Mouse (Mus musculus) midbrain, embryonic 14.5 days (tissue): Measurements from ENCODE around the gene Agpat2. TPM values are rescaled to one million over a fixed set of nuclear protein-coding genes. Genes with fewer than 3 reads are reported as not detected.

Source experiments
- ATAC-seq: fragments of 200-750 bp; cut with Nextera tagmentation; 2 replicates; pipeline ENCODE4 v1.8.0; 2017; ENCODE audit warnings: moderate number of reproducible peaks, moderate library complexity; ENCODE audit not compliant: low FRiP score, low TSS enrichment
- DNase-seq: peaks from one replicate; pipeline ENCODE4 v3.0.0-alpha.2; 2015
- H3K27ac ChIP-seq: fragments of 300-500 bp; sonication (generic); replicated peaks from 2 replicates; pipeline ENCODE4 v1.5.1; 2014; ENCODE audit warnings: mild to moderate bottlenecking, low read depth, low read length, moderate library complexity
- H3K27me3 ChIP-seq: fragments of 300-500 bp; sonication (generic); 2 replicates; pipeline ENCODE4 v1.6.1; 2014; ENCODE audit warnings: low read length, control low read depth, mixed read lengths; ENCODE audit not compliant: control insufficient read depth, insufficient read depth
- H3K36me3 ChIP-seq: fragments of 300-500 bp; sonication (generic); 2 replicates; pipeline ENCODE4 v1.6.1; 2014; ENCODE audit warnings: low read length, control low read depth; ENCODE audit not compliant: control insufficient read depth, insufficient read depth
- H3K4me1 ChIP-seq: fragments of 300-500 bp; sonication (generic); 2 replicates; pipeline ENCODE4 v1.6.1; 2014; ENCODE audit warnings: mild to moderate bottlenecking, antibody characterized with exemption, low read length, control low read depth; ENCODE audit not compliant: control insufficient read depth, insufficient read depth
- H3K4me2 ChIP-seq: fragments of 300-500 bp; sonication (generic); 2 replicates; pipeline ENCODE4 v1.6.1; 2014; ENCODE audit warnings: mild to moderate bottlenecking, low read length, moderate library complexity
- H3K4me3 ChIP-seq: fragments of 300-500 bp; sonication (generic); replicated peaks from 2 replicates; pipeline ENCODE4 v1.5.1; 2014; ENCODE audit warnings: low read depth, low read length
- H3K9ac ChIP-seq: fragments of 300-500 bp; sonication (generic); replicated peaks from 2 replicates; pipeline ENCODE4 v1.6.1; 2014; ENCODE audit warnings: mild to moderate bottlenecking, low read length, moderate library complexity
- H3K9me3 ChIP-seq: fragments of 300-500 bp; sonication (generic); 2 replicates; pipeline ENCODE4 v1.6.1; 2016; ENCODE audit warnings: low read length, control low read depth, mixed read lengths; ENCODE audit not compliant: control insufficient read depth
- WGBS: fragments of 180-500 bp; shearing (Covaris S2); extraction: QIAGEN DNeasy Blood & Tissue Kit; methylation state at CpG from one replicate; pipeline ENCODE4 v1.1.7; 2014; 5-methylcytosine and 5-hydroxymethylcytosine counted together
- polyA plus RNA-seq: library from polyadenylated mRNA; unstranded; fragments of >200 nt; fragmentation: Nextera tagmentation; extraction: Ambion mirVana; gene quantifications from 2 replicates; pipeline ENCODE4 v1.2.1, GENCODE M21; 2014

Gene Agpat2
- polyA plus RNA-seq, 1 experiment from 2014 or later, result 3.8 TPM

GRCm38 (mm10) chr2:26595725-26596435 lies 8.3 kb downstream of the Agpat2 start:
- Histone ChIP-seq H3K9ac (no peak overlapping the region), H3K4me1 (no peaks in the 10 kb centered on the region), H3K4me3 (no peak overlapping the region), H3K4me2 (no peak overlapping the region), H3K27me3 (no peaks in the 10 kb centered on the region), H3K27ac (no peak overlapping the region), H3K36me3 (no peaks in the 10 kb centered on the region), H3K9me3 (no peaks in the 10 kb centered on the region)
- DNase-seq, result no peak
- no peak for ATAC-seq
- 85% methylated on average over 11 of the region's 11 CpGs for WGBS

DNA sequence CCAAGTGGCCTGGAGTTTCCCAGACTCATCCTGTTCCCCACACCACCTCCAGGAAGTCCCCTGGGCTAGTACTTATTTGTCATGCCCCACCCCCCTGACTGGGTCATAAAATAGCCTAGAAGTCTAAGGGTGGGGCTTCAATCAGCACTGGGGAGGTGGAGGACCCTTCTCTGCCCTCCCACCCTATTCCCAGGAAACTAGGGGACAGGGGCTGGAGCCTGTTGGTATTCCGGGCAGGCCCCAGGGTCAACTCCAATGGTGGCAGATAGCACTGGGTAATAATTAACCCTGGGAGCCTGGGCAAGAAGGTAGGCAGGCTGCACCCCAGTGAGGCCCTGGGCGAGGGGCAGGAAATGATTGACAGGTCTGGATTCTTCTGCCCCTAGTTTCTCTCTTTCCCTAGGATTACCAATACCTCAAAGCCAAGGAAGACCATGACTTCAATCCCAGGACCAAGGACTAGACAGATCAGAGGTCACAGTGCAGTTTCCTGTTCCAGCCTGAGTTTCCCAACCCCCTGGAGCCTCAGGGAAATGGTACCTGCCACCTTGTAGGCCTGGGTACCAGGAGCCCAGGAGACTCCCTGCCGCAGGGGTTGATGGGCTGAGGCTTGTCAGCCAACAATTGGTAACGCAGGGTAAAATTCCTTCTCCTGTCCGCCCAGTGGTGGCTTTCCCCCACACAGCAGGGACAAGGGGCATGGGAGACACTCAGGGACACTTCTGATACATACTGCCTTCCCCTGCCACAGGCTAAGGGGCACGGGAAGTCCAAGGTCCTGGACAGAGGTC lies 9.1 kb downstream of the Agpat2 start:
- H3K36me3 ChIP-seq, result no peaks in the 10 kb centered on the region
- no peak for DNase-seq
- H3K4me1 ChIP-seq, result no peaks in the 10 kb centered on the region
- H3K9me3 ChIP-seq, result no peaks in the 10 kb centered on the region
- ATAC-seq, result no peak
- H3K9ac ChIP-seq, result no peak overlapping the region
- WGBS, result 80% methylated on average over 6 of the region's 6 CpGs
- no peak overlapping the region for H3K4me2 ChIP-seq
- H3K27ac ChIP-seq, result no peak overlapping the region
- no peak overlapping the region for H3K4me3 ChIP-seq
- no peaks in the 10 kb centered on the region for H3K27me3 ChIP-seq

- ATAC-seq (no peak), DNase-seq (no peak)
- Histone ChIP-seq H3K27me3 (no peaks in the 10 kb centered on the region), H3K9me3 (no peaks in the 10 kb centered on the region), H3K4me3 (no peak overlapping the region), H3K27ac (no peak overlapping the region), H3K4me2 (no peak overlapping the region), H3K9ac (no peak overlapping the region), H3K4me1 (no peaks in the 10 kb centered on the region), H3K36me3 (no peaks in the 10 kb centered on the region)
- WGBS, result 93% methylated on average over 7 of the region's 7 CpGs
Measured at GRCm38 (mm10) chr2:26594461-26594933, 9.7 kb downstream of the Agpat2 start.

DNA sequence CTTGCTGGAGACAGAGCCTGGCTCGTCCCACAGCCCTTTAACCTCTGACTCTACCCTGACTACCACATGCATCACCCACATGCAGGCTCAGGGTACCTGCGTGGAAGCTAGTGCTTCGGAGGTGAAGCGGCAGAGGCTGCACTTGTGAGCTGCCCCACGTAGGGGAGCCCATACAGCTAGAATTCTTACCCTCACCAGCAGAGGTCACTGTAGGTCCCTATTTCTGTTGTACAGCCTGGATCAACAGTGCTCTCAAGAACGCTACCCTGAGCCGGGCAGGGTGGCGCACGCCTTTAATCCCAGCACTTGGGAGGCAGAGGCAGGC lies 10.2 kb downstream of the Agpat2 start:
- no peak for ATAC-seq
- H3K4me2 ChIP-seq, result no peak overlapping the region
- H3K4me1 ChIP-seq, result no peaks in the 10 kb centered on the region
- H3K36me3 ChIP-seq, result no peaks in the 10 kb centered on the region
- H3K9ac ChIP-seq, result no peak overlapping the region
- DNase-seq, result peak; percentile 39
- no peak overlapping the region for H3K27ac ChIP-seq
- H3K27me3 ChIP-seq, result no peaks in the 10 kb centered on the region
- 72% methylated on average over 9 of the region's 9 CpGs for WGBS
- H3K9me3 ChIP-seq, result no peaks in the 10 kb centered on the region
- no peak overlapping the region for H3K4me3 ChIP-seq

DNA sequence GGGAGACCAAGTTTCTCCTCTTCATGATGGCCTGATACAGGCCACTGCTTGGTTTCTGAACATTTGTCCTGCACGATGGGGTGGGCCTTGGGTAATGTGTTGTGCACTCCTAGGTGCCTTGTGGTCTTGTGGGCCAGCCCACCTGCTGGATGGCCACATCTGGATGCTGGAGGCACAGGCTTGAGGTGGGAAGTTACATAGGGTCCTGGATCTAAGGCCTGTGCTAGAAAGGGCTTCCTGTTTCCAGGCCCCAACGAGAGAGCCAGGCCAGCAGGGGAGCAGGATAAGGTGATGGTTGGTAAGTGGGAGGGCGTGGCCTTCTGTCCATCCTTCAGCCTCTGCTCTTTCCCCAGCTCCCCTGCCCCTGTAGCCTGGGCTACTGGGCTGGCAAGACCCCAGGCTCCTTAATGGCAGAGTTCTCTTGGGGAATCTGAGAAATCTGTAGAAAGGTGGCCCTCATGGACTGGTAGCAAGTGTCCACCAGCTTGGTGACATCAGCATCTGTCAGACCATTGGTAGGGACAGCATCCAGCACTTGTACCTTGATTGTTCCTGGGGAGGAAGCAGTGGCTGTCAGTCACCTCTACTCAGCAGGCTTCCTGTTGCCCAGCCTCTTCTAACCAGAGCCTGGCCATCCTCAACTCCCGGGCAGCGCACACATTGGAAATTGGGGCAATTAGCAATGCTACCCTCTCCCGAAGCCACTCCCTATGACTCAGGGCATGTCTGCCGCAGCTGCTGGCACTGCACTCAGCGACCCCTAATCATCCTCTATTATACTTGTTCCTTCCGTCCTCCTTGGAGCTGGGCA lies 10.8 kb downstream of the Agpat2 start:
- H3K4me1 ChIP-seq, result no peaks in the 10 kb centered on the region
- no peaks in the 10 kb centered on the region for H3K27me3 ChIP-seq
- no peaks in the 10 kb centered on the region for H3K9me3 ChIP-seq
- H3K9ac ChIP-seq, result no peak overlapping the region
- no peaks in the 10 kb centered on the region for H3K36me3 ChIP-seq
- ATAC-seq (no peak), DNase-seq (no peak)
- WGBS, result 80% methylated on average over 9 of the region's 9 CpGs
- no peak overlapping the region for H3K4me2 ChIP-seq
- no peak overlapping the region for H3K4me3 ChIP-seq
- no peak overlapping the region for H3K27ac ChIP-seq

GRCm38 (mm10) chr2:26591416-26591815 lies 12.8 kb downstream of the Agpat2 start:
- H3K9me3 ChIP-seq, result no peaks in the 10 kb centered on the region
- no peak for DNase-seq
- no peaks in the 10 kb centered on the region for H3K27me3 ChIP-seq
- H3K9ac ChIP-seq, result no peak overlapping the region
- H3K27ac ChIP-seq, result no peak overlapping the region
- H3K4me2 ChIP-seq, result no peak overlapping the region
- no peak overlapping the region for H3K4me3 ChIP-seq
- H3K4me1 ChIP-seq, result peaks cover 6% of the 10 kb centered on the region; the same call in 1 of the 2 replicates
- 89% methylated on average over 12 of the region's 12 CpGs for WGBS
- no peak for ATAC-seq
- H3K36me3 ChIP-seq, result no peaks in the 10 kb centered on the region

DNA sequence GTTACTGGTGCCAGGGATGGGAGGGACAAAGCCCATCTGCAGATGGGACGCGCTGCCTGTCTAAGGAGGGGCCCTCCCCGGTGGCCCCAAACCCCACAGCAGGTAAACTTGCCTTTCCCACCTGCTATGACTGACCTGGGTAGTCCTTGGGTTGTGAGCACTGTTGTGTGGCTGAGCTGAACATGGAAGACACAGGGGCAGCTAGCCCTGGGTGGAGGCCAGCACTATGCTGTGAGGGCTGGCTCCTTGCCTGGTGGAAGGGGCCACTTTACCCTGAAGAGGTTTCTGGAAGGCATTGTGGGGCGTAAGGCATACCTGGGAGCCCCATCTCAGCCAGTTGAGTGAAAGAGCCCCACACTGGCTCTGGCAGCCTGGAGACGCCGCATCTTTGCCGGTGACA lies 13.3 kb downstream of the Agpat2 start:
- peaks cover 8% of the 10 kb centered on the region; the same call in 1 of the 2 replicates for H3K4me1 ChIP-seq
- H3K9ac ChIP-seq, result no peak overlapping the region
- no peak for ATAC-seq
- 97% methylated on average over 7 of the region's 7 CpGs for WGBS
- no peaks in the 10 kb centered on the region for H3K9me3 ChIP-seq
- no peak overlapping the region for H3K4me2 ChIP-seq
- no peak for DNase-seq
- no peaks in the 10 kb centered on the region for H3K36me3 ChIP-seq
- no peaks in the 10 kb centered on the region for H3K27me3 ChIP-seq
- H3K4me3 ChIP-seq, result no peak overlapping the region
- H3K27ac ChIP-seq, result no peak overlapping the region

- WGBS, result 91% methylated on average over 7 of the region's 7 CpGs
- Histone ChIP-seq H3K4me2 (no peak overlapping the region), H3K27me3 (no peaks in the 10 kb centered on the region), H3K4me1 (peaks cover 8% of the 10 kb centered on the region; the same call in 1 of the 2 replicates), H3K36me3 (no peaks in the 10 kb centered on the region), H3K27ac (no peak overlapping the region), H3K4me3 (no peak overlapping the region), H3K9me3 (no peaks in the 10 kb centered on the region), H3K9ac (no peak overlapping the region)
- ATAC-seq (no peak), DNase-seq (no peak)
Measured at GRCm38 (mm10) chr2:26590282-26590681, 13.9 kb downstream of the Agpat2 start.
